Mouse (Mus musculus) forebrain, postnatal 0 days (tissue): ENCODE data around the gene Ppara. TPM values are rescaled to one million over a fixed set of nuclear protein-coding genes. Genes with fewer than 3 reads are reported as not detected.

Experiments
- ATAC-seq: fragments of 200-750 bp; cut with Nextera tagmentation; 2 replicates; pipeline ENCODE4 v1.8.0; 2017; ENCODE audit warnings: mild to moderate bottlenecking, moderate library complexity
- DNase-seq: peaks from one replicate; pipeline ENCODE4 v3.0.0-alpha.2; 2015
- H3K27ac ChIP-seq: fragments of 300-500 bp; sonication (generic); 2 replicates; pipeline ENCODE4 v1.5.1; 2014; ENCODE audit warnings: low read depth, mild to moderate bottlenecking, antibody characterized with exemption, low read length, moderate library complexity, mixed read lengths
- H3K27me3 ChIP-seq: fragments of 300-500 bp; sonication (generic); 2 replicates; pipeline ENCODE4 v1.6.1; 2014; ENCODE audit warnings: mild to moderate bottlenecking, low read length, mixed read lengths; ENCODE audit not compliant: insufficient read depth
- H3K36me3 ChIP-seq: fragments of 300-500 bp; sonication (generic); 2 replicates; pipeline ENCODE4 v1.6.1; 2014; ENCODE audit warnings: mild to moderate bottlenecking, moderate library complexity; ENCODE audit not compliant: insufficient read depth
- H3K4me1 ChIP-seq: fragments of 300-500 bp; sonication (generic); 2 replicates; pipeline ENCODE4 v1.6.1; 2014; ENCODE audit warnings: antibody characterized with exemption; ENCODE audit not compliant: insufficient read depth
- H3K4me2 ChIP-seq: fragments of 300-500 bp; sonication (generic); 2 replicates; pipeline ENCODE4 v1.6.1; 2014; ENCODE audit warnings: low read depth, mild to moderate bottlenecking, moderate library complexity
- H3K4me3 ChIP-seq: fragments of 300-500 bp; sonication (generic); 2 replicates; pipeline ENCODE4 v1.5.1; 2014; ENCODE audit warnings: low read depth, low read length, mixed read lengths
- H3K9ac ChIP-seq: fragments of 300-500 bp; sonication (generic); 2 replicates; pipeline ENCODE4 v1.6.1; 2014; ENCODE audit warnings: mild to moderate bottlenecking
- H3K9me3 ChIP-seq: fragments of 300-500 bp; sonication (generic); 2 replicates; pipeline ENCODE4 v1.6.1; 2016; ENCODE audit warnings: low read length
- CTCF ChIP-seq: sonication (generic); IDR thresholded peaks from 2 replicates; pipeline ENCODE4 v1.5.1; 2016; ENCODE audit warnings: antibody characterized with exemption, control low read depth, low read depth
- WGBS: fragments of 180-500 bp; shearing (Covaris S2); extraction: QIAGEN DNeasy Blood & Tissue Kit; methylation state at CpG from one replicate; pipeline ENCODE4 v1.1.7; 2014; 5-methylcytosine and 5-hydroxymethylcytosine counted together
- polyA plus RNA-seq: library from polyadenylated mRNA; unstranded; fragments of >200 nt; fragmentation: Nextera tagmentation; extraction: Ambion mirVana; gene quantifications from 2 replicates; pipeline ENCODE4 v1.2.1, GENCODE M21; 2015
- total RNA-seq: library from RNA; depleted of rRNA; stranded (reverse); fragments of >200 nt; gene quantifications from 2 replicates; pipeline ENCODE4 v1.2.3, GENCODE M21; 2014

The Ppara gene
- total and polyA plus RNA-seq, 2 experiments from 2014 or later, result 1.7 to 2.0 TPM

GRCm38 (mm10) chr15:85716045-85716444 lies 18.7 kb upstream of the Ppara start:
- WGBS, result 11% methylated on average over 7 of the region's 7 CpGs

GRCm38 (mm10) chr15:85716591-85716990 lies 18.2 kb upstream of the Ppara start:
- 80% methylated on average over 5 of the region's 5 CpGs for WGBS
- H3K27ac ChIP-seq, result no peak overlapping the region
- H3K9me3 ChIP-seq, result no peaks in the 10 kb centered on the region
- no peak overlapping the region for H3K9ac ChIP-seq
- DNase-seq (no peak), ATAC-seq (no peak)
- no peak overlapping the region for H3K4me3 ChIP-seq
- no peak overlapping the region for H3K4me2 ChIP-seq
- H3K4me1 ChIP-seq, result no peaks in the 10 kb centered on the region
- no peaks in the 10 kb centered on the region for H3K36me3 ChIP-seq
- TF ChIP-seq CTCF, result no peak
- H3K27me3 ChIP-seq, result no peaks in the 10 kb centered on the region

More at GRCm38 (mm10) chr15:85716045-85716444, 18.7 kb upstream of the Ppara start:
- Histone ChIP-seq H3K9ac (no peak overlapping the region), H3K27ac (no peak overlapping the region), H3K27me3 (no peaks in the 10 kb centered on the region), H3K4me3 (no peak overlapping the region), H3K4me2 (no peak overlapping the region), H3K9me3 (no peaks in the 10 kb centered on the region), H3K4me1 (no peaks in the 10 kb centered on the region), H3K36me3 (no peaks in the 10 kb centered on the region)
- TF ChIP-seq CTCF, result peak; percentile 97
- DNase-seq, result peak; percentile 88
- ATAC-seq, result peak; percentile 60

- DNase-seq (no peak), ATAC-seq (no peak)
- no peak overlapping the region for H3K9ac ChIP-seq
- H3K9me3 ChIP-seq, result no peaks in the 10 kb centered on the region
- H3K4me1 ChIP-seq, result no peaks in the 10 kb centered on the region
- no peak overlapping the region for H3K4me2 ChIP-seq
- 62% methylated on average over 4 of the region's 4 CpGs for WGBS
- H3K4me3 ChIP-seq, result no peak overlapping the region
- H3K27me3 ChIP-seq, result no peaks in the 10 kb centered on the region
- H3K27ac ChIP-seq, result no peak overlapping the region
- TF ChIP-seq CTCF, result no peak
- no peaks in the 10 kb centered on the region for H3K36me3 ChIP-seq
Observed at GRCm38 (mm10) chr15:85717008-85717407, 17.8 kb upstream of the Ppara start.

GRCm38 (mm10) chr15:85717800-85718199 lies 17.0 kb upstream of the Ppara start:
- Histone ChIP-seq H3K9me3 (no peaks in the 10 kb centered on the region), H3K27ac (no peak overlapping the region), H3K4me2 (no peak overlapping the region), H3K9ac (no peak overlapping the region), H3K4me3 (no peak overlapping the region), H3K4me1 (no peaks in the 10 kb centered on the region), H3K36me3 (no peaks in the 10 kb centered on the region), H3K27me3 (no peaks in the 10 kb centered on the region)
- DNase-seq, result no peak
- 87% methylated on average over 2 of the region's 2 CpGs for WGBS
- no peak for ATAC-seq
- TF ChIP-seq CTCF, result peak; percentile 14; the same call in 1 of the 2 replicates

- DNase-seq (no peak), ATAC-seq (no peak)
- no peak overlapping the region for H3K4me2 ChIP-seq
- no peaks in the 10 kb centered on the region for H3K36me3 ChIP-seq
- H3K4me1 ChIP-seq, result no peaks in the 10 kb centered on the region
- WGBS, result 84% methylated on average over 7 of the region's 7 CpGs
- H3K27ac ChIP-seq, result no peak overlapping the region
- H3K9ac ChIP-seq, result no peak overlapping the region
- H3K9me3 ChIP-seq, result no peaks in the 10 kb centered on the region
- TF ChIP-seq CTCF, result no peak
- no peaks in the 10 kb centered on the region for H3K27me3 ChIP-seq
- H3K4me3 ChIP-seq, result no peak overlapping the region
Observed at GRCm38 (mm10) chr15:85719017-85719416, 15.8 kb upstream of the Ppara start.

- WGBS, result 65% methylated on average over 6 of the region's 6 CpGs
- Histone ChIP-seq H3K27ac (no peak overlapping the region), H3K4me2 (no peak overlapping the region), H3K27me3 (no peaks in the 10 kb centered on the region), H3K9me3 (no peaks in the 10 kb centered on the region), H3K9ac (no peak overlapping the region), H3K4me1 (no peaks in the 10 kb centered on the region), H3K4me3 (no peak overlapping the region), H3K36me3 (no peaks in the 10 kb centered on the region)
- TF ChIP-seq CTCF, result no peak
- no peak for DNase-seq
- no peak for ATAC-seq
Observed at GRCm38 (mm10) chr15:85720366-85720841, 14.4 kb upstream of the Ppara start.

GRCm38 (mm10) chr15:85724271-85725165 lies 10.3 kb upstream of the Ppara start:
- Histone ChIP-seq H3K9ac (no peak overlapping the region), H3K4me1 (no peaks in the 10 kb centered on the region), H3K36me3 (no peaks in the 10 kb centered on the region), H3K4me2 (no peak overlapping the region), H3K9me3 (no peaks in the 10 kb centered on the region), H3K4me3 (no peak overlapping the region), H3K27ac (0 out of 2 replicates have a peak overlapping the region, but pooled peaks have one; percentile 29), H3K27me3 (no peaks in the 10 kb centered on the region)
- ATAC-seq, result peak; percentile 29; the same call in 1 of the 2 replicates
- DNase-seq, result no peak
- 40% methylated on average over 11 of the region's 11 CpGs for WGBS
- TF ChIP-seq CTCF, result no peak
